In the genomic region with DNA sequence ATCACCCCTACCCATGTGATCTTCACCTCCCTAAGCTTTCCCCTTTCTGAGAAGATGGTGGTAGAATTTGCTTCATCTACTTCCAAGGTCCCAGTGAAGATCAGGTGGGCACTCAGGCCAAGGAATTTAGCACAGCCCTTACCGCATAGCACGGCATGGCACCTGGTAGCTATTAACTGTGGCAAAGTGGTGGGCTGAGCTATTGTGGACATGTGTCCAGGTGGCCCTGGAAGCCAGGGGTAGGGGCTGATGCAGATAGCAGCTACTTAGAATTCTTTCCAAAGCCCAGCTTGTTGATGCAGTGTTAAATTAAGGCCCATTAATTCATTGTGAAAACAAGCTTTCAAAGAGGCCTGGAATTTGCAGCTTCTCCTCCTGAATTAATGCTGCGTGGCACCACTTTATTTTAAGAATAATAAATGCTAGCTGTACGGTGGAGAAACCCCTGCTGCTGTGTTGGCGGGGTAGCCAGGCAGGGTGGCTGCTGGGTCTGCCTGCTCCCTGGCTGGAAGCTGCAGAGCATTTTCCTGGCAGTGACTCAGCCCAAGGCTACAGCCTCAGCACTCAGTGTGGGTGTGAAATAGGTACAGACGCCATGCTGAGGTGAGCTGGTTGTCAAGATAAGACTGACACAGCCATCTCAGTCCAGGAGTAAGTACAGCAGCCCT, we compare ENCODE assay signal across 12 mouse cellular contexts.
A peak's percentile ranks its signal among the peaks of the same experiment; 100 is the strongest.
DNase-seq lines count a peak whose midpoint lies in the region; ATAC-seq and TF ChIP-seq lines count a peak whose summit lies in the region.
"Had no signal": no experiment of that assay in that cellular context is flagged by ENCODE, and none has a peak within 500 bp of the region (broad histone marks: within the 10 kb centered on the region; RNA-seq: fewer than 3 reads in every experiment).

No protein-coding gene starts in this region.

- no peak for ATAC-seq in hindbrain, embryonic 13.5 days (ENCODE audit: low FRiP score)
- ATAC-seq in hindbrain, embryonic 16.5 days = no peak
- no peak; the same call in 1 of the 2 replicates for ATAC-seq in neural tube, embryonic 13.5 days (ENCODE audit: low read depth)
- peak; percentile 32 for ATAC-seq in forebrain, postnatal 0 days
- no peak for ATAC-seq in midbrain, embryonic 15.5 days (replicated peaks)
- ATAC-seq in erythroid progenitor cell, adult 5-6 weeks (replicated peaks; ENCODE audit: low FRiP score, poor library complexity, severe bottlenecking) = no peak
- ATAC-seq: hindbrain, postnatal 0 days; liver, embryonic 12.5 days had no signal

- H3K4me3 ChIP-seq in hindbrain, embryonic 13.5 days = no peak overlapping the region
- no peak overlapping the region for H3K4me3 ChIP-seq in hindbrain, embryonic 16.5 days (ENCODE audit: low read length)
- H3K4me3 ChIP-seq in neural tube, embryonic 13.5 days = no peak overlapping the region
- H3K4me3 ChIP-seq in forebrain, postnatal 0 days (ENCODE audit: low read depth, low read length) = no peak overlapping the region
- H3K4me3 ChIP-seq in midbrain, embryonic 15.5 days = no peak overlapping the region
- H3K4me3 ChIP-seq: heart, embryonic 12.5 days; liver, embryonic 12.5 days; megakaryocyte, embryonic 14.5 days had no signal

- no peaks in the 10 kb centered on the region for H3K27me3 ChIP-seq in hindbrain, embryonic 13.5 days
- no peaks in the 10 kb centered on the region for H3K27me3 ChIP-seq in hindbrain, embryonic 16.5 days (replicated peaks; ENCODE audit: control insufficient read depth, insufficient read depth, low read length)
- no peaks in the 10 kb centered on the region for H3K27me3 ChIP-seq in neural tube, embryonic 13.5 days
- H3K27me3 ChIP-seq in forebrain, postnatal 0 days (ENCODE audit: insufficient read depth, low read length) = no peaks in the 10 kb centered on the region
- H3K27me3 ChIP-seq in midbrain, embryonic 15.5 days (replicated peaks) = no peaks in the 10 kb centered on the region
- H3K27me3 ChIP-seq: heart, embryonic 12.5 days; liver, embryonic 12.5 days; megakaryocyte, embryonic 14.5 days had no signal

- no peak overlapping the region for H3K9ac ChIP-seq in hindbrain, embryonic 13.5 days
- no peak overlapping the region for H3K9ac ChIP-seq in hindbrain, embryonic 16.5 days (ENCODE audit: low read depth, low read length)
- H3K9ac ChIP-seq in neural tube, embryonic 13.5 days = no peak overlapping the region
- no peak overlapping the region for H3K9ac ChIP-seq in forebrain, postnatal 0 days
- H3K9ac ChIP-seq in midbrain, embryonic 15.5 days = no peak overlapping the region
- H3K9ac ChIP-seq: heart, embryonic 12.5 days; liver, embryonic 12.5 days had no signal

- 45% methylated on average over 6 of the region's 6 CpGs for WGBS in hindbrain, embryonic 13.5 days
- 52% methylated on average over 6 of the region's 6 CpGs for WGBS in hindbrain, embryonic 16.5 days
- 34% methylated on average over 6 of the region's 6 CpGs for WGBS in neural tube, embryonic 13.5 days
- WGBS in forebrain, postnatal 0 days = 30% methylated on average over 6 of the region's 6 CpGs
- 53% methylated on average over 6 of the region's 6 CpGs for WGBS in midbrain, embryonic 15.5 days

- DNase-seq in neural tube, embryonic 10.5 days (ENCODE audit: extremely low spot score, low spot score) = no peak
- peak; percentile 29 for DNase-seq in forebrain, postnatal 0 days
- DNase-seq in right cerebral cortex, postnatal 14 days = peak; percentile 8

- H3K27ac ChIP-seq in hindbrain, embryonic 13.5 days = 0 out of 2 replicates have a peak overlapping the region, but pooled peaks have one; percentile 2
- H3K27ac ChIP-seq in hindbrain, embryonic 16.5 days (ENCODE audit: low read depth, low read length) = no peak overlapping the region
- H3K27ac ChIP-seq in neural tube, embryonic 13.5 days (replicated peaks) = 0 out of 2 replicates have a peak overlapping the region, but pooled peaks have one; percentile 9
- no peak overlapping the region for H3K27ac ChIP-seq in forebrain, postnatal 0 days (ENCODE audit: low read depth, low read length)
- no peak overlapping the region for H3K27ac ChIP-seq in midbrain, embryonic 15.5 days
- H3K27ac ChIP-seq: hindbrain, postnatal 0 days; liver, embryonic 12.5 days had no signal

- peaks cover 7% of the 10 kb centered on the region; the same call in 1 of the 2 replicates for H3K4me1 ChIP-seq in hindbrain, embryonic 13.5 days (replicated peaks)
- no peaks in the 10 kb centered on the region; the same call in 1 of the 2 replicates for H3K4me1 ChIP-seq in hindbrain, embryonic 16.5 days (ENCODE audit: control insufficient read depth, insufficient read depth, low read depth, low read length)
- peaks cover 10% of the 10 kb centered on the region for H3K4me1 ChIP-seq in neural tube, embryonic 13.5 days (replicated peaks)
- no peaks in the 10 kb centered on the region for H3K4me1 ChIP-seq in forebrain, postnatal 0 days (ENCODE audit: insufficient read depth)
- H3K4me1 ChIP-seq in midbrain, embryonic 15.5 days = no peaks in the 10 kb centered on the region
- H3K4me1 ChIP-seq: heart, embryonic 12.5 days; liver, embryonic 12.5 days; megakaryocyte, embryonic 14.5 days had no signal

- TF ChIP-seq CTCF in forebrain, postnatal 0 days (IDR thresholded peaks at IDR 0.05; ENCODE audit: low read depth) = no peak

- no peak overlapping the region for H3K4me2 ChIP-seq in hindbrain, embryonic 13.5 days
- no peak overlapping the region for H3K4me2 ChIP-seq in hindbrain, embryonic 16.5 days (ENCODE audit: low read length)
- no peak overlapping the region for H3K4me2 ChIP-seq in neural tube, embryonic 13.5 days
- H3K4me2 ChIP-seq in forebrain, postnatal 0 days (ENCODE audit: low read depth) = no peak overlapping the region
- H3K4me2 ChIP-seq in midbrain, embryonic 15.5 days = no peak overlapping the region
- H3K4me2 ChIP-seq: heart, embryonic 12.5 days; liver, embryonic 12.5 days had no signal

- H3K9me3 ChIP-seq in hindbrain, embryonic 13.5 days = 0 out of 2 replicates have a peak, but pooled peaks cover 5% of the 10 kb centered on the region
- H3K9me3 ChIP-seq in hindbrain, embryonic 16.5 days (ENCODE audit: control insufficient read depth, low read length) = peaks cover 6% of the 10 kb centered on the region
- peaks cover 9% of the 10 kb centered on the region; the same call in 1 of the 2 replicates for H3K9me3 ChIP-seq in neural tube, embryonic 13.5 days
- H3K9me3 ChIP-seq in forebrain, postnatal 0 days (ENCODE audit: low read length) = no peaks in the 10 kb centered on the region
- H3K9me3 ChIP-seq in midbrain, embryonic 15.5 days = no peaks in the 10 kb centered on the region; the same call in 1 of the 2 replicates

- H3K36me3 ChIP-seq in hindbrain, embryonic 13.5 days = no peaks in the 10 kb centered on the region
- no peaks in the 10 kb centered on the region for H3K36me3 ChIP-seq in hindbrain, embryonic 16.5 days (ENCODE audit: control insufficient read depth, insufficient read depth, low read length)
- no peaks in the 10 kb centered on the region for H3K36me3 ChIP-seq in neural tube, embryonic 13.5 days
- H3K36me3 ChIP-seq in forebrain, postnatal 0 days (ENCODE audit: insufficient read depth) = no peaks in the 10 kb centered on the region
- H3K36me3 ChIP-seq in midbrain, embryonic 15.5 days (replicated peaks) = no peaks in the 10 kb centered on the region
- H3K36me3 ChIP-seq: heart, embryonic 12.5 days; liver, embryonic 12.5 days had no signal

Comparison
In these comparisons a context has a peak if more than half of its experiments do, and no peak if none do; other contexts are left out.
1. H3K27ac ChIP-seq: peak in hindbrain, embryonic 13.5 days (single experiment) and neural tube, embryonic 13.5 days (single experiment); none in hindbrain, embryonic 16.5 days (single experiment), forebrain, postnatal 0 days (single experiment) and midbrain, embryonic 15.5 days (single experiment).